Mouse (Mus musculus): ENCODE data around the gene Mst1r. TPM values are rescaled to one million over a fixed set of nuclear protein-coding genes. Genes with fewer than 3 reads are reported as not detected.

Mst1r gene
- polyA plus RNA-seq (2014; fragmentation: Nextera tagmentation; extraction: Ambion mirVana), result 1.00 and 1.5 TPM in 2 replicates

DNA sequence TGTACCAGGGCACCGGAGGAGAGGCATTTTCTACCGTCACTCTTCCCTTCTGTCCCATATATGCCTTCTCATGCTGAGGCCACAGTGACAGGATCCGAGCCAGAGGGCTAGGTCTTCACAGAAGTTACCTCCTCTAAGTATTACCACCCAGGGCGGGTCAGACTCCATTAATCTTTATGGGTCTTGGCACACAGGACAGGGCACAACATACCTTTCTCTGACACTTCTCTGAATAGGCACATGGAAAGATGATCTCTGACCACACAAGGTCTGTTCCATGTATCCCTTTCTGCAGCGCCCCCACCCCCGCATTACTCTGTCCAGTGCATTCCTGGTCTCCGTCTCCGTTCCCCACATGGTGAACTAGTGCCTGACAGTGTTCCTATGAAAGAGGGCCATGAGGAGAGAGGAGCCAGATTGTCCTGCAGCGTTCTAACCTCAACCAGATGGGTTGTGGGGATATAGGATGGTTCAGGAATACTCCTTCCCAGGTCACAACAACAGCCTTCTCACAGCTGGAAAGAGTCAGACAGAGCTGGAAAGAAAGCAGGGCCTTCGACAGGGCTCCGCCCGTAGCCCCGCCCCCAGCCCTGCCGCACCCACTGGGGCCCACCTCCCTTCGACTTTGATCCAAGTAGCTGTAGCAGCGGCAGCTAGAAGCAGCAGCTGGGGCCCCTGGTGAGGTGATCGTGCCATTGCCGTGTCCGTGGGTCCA, at the start of gene Mst1r:
TSS of gene Mst1r (plus strand) at position 622 of the 715 bp plus-strand sequence.
- H3K9ac ChIP-seq (ENCODE audit: low read length), result peak within 1 kb of the TSS; percentile 74
- peak within 1 kb of the TSS; percentile 30 to 58; a peak in 2 of 4 replicates for H3K27ac ChIP-seq (replicated peaks in 1 of 2; ENCODE audit: control insufficient read depth in 1 of 2, insufficient read depth in 1 of 2, low read depth in 2 of 2, low read length in 2 of 2)
- ATAC-seq (ENCODE audit: insufficient number of reproducible peaks, insufficient read depth, low FRiP score, low read depth), result peak; percentile 44; the same call in 1 of the 2 replicates
- H3K27me3 ChIP-seq (ENCODE audit: control insufficient read depth, insufficient read depth, low read length), result no peaks in the 10 kb centered on the region
- H3K4me1 ChIP-seq (ENCODE audit: control insufficient read depth in 2 of 2, insufficient read depth in 2 of 2, low read length in 2 of 2), result peaks cover 34 to 39% of the 10 kb centered on the region in 2 experiments
- 16% methylated on average over 19 of the region's 19 CpGs for WGBS
- peak within 1 kb of the TSS; percentile 80 for H3K4me2 ChIP-seq (ENCODE audit: low read length)
- H3K36me3 ChIP-seq (ENCODE audit: control insufficient read depth, insufficient read depth, low read length), result peaks cover 7% of the 10 kb centered on the region; the same call in 1 of the 2 replicates
- H3K4me3 ChIP-seq (ENCODE audit: control insufficient read depth in 1 of 2, insufficient read depth in 1 of 2, low read depth in 1 of 2, low read length in 2 of 2), result peak within 1 kb of the TSS; percentile 44 to 50
- H3K9me3 ChIP-seq (ENCODE audit: control insufficient read depth, low read length), result no peaks in the 10 kb centered on the region

DNA sequence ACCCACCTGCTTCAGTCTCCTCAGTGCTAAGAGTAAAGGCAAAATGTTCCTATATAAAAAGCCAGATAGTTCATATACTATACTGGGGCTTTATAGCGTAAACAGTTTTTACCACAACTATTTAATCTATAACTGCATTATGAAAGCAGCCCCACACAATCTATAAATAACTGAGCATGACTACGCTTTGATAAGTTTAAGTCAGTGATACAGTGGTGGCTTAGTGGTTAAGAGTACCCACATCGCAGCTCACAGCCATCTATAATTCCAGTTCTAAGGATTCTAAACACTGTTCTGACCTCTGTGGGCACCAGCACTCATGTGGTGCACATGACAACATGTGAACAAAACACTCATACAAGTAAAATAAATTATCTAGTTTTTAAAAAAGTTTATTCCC, 48.3 kb upstream of the Mst1r start:
- no peak overlapping the region for H3K4me2 ChIP-seq (ENCODE audit: low read length)
- peaks cover 0 to 4% of the 10 kb centered on the region in 2 experiments; a peak in 1 of 4 replicates for H3K4me1 ChIP-seq (ENCODE audit: control insufficient read depth in 2 of 2, insufficient read depth in 2 of 2, low read length in 2 of 2)
- H3K9me3 ChIP-seq (ENCODE audit: control insufficient read depth, low read length), result no peaks in the 10 kb centered on the region
- no peak overlapping the region for H3K9ac ChIP-seq (ENCODE audit: low read length)
- H3K27me3 ChIP-seq (ENCODE audit: control insufficient read depth, insufficient read depth, low read length), result no peaks in the 10 kb centered on the region
- 63% methylated on average over 3 of the region's 3 CpGs for WGBS
- ATAC-seq (ENCODE audit: insufficient number of reproducible peaks, insufficient read depth, low FRiP score, low read depth), result no peak
- peaks cover 43% of the 10 kb centered on the region for H3K36me3 ChIP-seq (ENCODE audit: control insufficient read depth, insufficient read depth, low read length)
- H3K27ac ChIP-seq (replicated peaks in 1 of 2; ENCODE audit: control insufficient read depth in 1 of 2, insufficient read depth in 1 of 2, low read depth in 2 of 2, low read length in 2 of 2), result no peak overlapping the region
- no peak overlapping the region for H3K4me3 ChIP-seq (ENCODE audit: control insufficient read depth in 1 of 2, insufficient read depth in 1 of 2, low read depth in 1 of 2, low read length in 2 of 2)

DNA sequence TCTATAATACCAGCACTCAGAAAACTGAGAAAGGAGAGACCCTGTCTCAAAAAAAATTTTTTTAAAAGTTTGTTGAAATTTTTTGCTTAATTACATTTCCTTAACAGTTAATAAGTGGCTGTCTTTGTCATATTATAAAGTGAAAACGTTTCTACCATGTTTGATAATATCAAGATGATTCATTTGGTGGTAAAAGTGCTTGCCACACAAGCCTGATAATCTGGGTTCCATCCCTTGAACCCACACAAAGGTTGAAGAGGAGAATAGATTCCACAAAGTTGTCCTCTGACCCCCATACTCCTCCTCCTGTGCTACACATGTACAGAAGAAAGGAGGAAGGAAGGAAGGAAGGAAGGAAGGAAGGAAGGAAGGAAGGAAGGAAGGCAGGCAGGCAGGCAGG, 42.2 kb upstream of the Mst1r start:
- WGBS, result 64% methylated on average over 1 of the region's 1 CpGs
- Histone ChIP-seq H3K36me3 (ENCODE audit: control insufficient read depth, insufficient read depth, low read length) (peaks cover 24% of the 10 kb centered on the region), H3K9me3 (ENCODE audit: control insufficient read depth, low read length) (no peaks in the 10 kb centered on the region), H3K27me3 (ENCODE audit: control insufficient read depth, insufficient read depth, low read length) (no peaks in the 10 kb centered on the region), H3K27ac (replicated peaks in 1 of 2; ENCODE audit: control insufficient read depth in 1 of 2, insufficient read depth in 1 of 2, low read depth in 2 of 2, low read length in 2 of 2) (no peak overlapping the region), H3K4me1 (ENCODE audit: control insufficient read depth in 2 of 2, insufficient read depth in 2 of 2, low read length in 2 of 2) (no peaks in the 10 kb centered on the region), H3K9ac (ENCODE audit: low read length) (no peak overlapping the region), H3K4me2 (ENCODE audit: low read length) (no peak overlapping the region), H3K4me3 (ENCODE audit: control insufficient read depth in 1 of 2, insufficient read depth in 1 of 2, low read depth in 1 of 2, low read length in 2 of 2) (no peak overlapping the region)
- no peak for ATAC-seq (ENCODE audit: insufficient number of reproducible peaks, insufficient read depth, low FRiP score, low read depth)

DNA sequence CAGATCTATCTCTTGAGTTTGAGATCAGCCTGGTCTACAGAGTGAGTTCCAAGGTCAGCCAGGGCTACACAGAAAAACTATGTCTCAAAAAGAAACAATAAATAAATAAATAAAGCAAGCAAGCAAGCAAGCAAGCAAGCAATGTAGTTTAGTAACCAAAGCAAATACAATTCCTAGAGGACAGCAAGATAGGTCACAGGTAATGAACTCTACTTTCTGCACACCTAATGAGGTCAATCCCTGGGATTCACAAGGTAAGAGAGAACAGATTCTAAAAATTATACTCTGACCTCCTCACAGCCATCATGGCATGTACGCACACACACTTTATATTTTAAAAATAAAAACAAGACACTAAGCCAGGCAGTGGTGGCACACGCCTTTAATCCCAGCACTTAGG, 40.6 kb upstream of the Mst1r start:
- 87% methylated on average over 2 of the region's 2 CpGs for WGBS
- peaks cover 21% of the 10 kb centered on the region for H3K36me3 ChIP-seq (ENCODE audit: control insufficient read depth, insufficient read depth, low read length)
- H3K4me3 ChIP-seq (ENCODE audit: control insufficient read depth in 1 of 2, insufficient read depth in 1 of 2, low read depth in 1 of 2, low read length in 2 of 2), result no peak overlapping the region
- H3K4me2 ChIP-seq (ENCODE audit: low read length), result no peak overlapping the region
- H3K4me1 ChIP-seq (ENCODE audit: control insufficient read depth in 2 of 2, insufficient read depth in 2 of 2, low read length in 2 of 2), result 0 out of 4 replicates have a peak, but pooled peaks cover 0 to 2% of the 10 kb centered on the region in 2 experiments
- H3K27ac ChIP-seq (replicated peaks in 1 of 2; ENCODE audit: control insufficient read depth in 1 of 2, insufficient read depth in 1 of 2, low read depth in 2 of 2, low read length in 2 of 2), result no peak overlapping the region
- no peaks in the 10 kb centered on the region for H3K9me3 ChIP-seq (ENCODE audit: control insufficient read depth, low read length)
- no peak overlapping the region for H3K9ac ChIP-seq (ENCODE audit: low read length)
- no peaks in the 10 kb centered on the region for H3K27me3 ChIP-seq (ENCODE audit: control insufficient read depth, insufficient read depth, low read length)
- no peak for ATAC-seq (ENCODE audit: insufficient number of reproducible peaks, insufficient read depth, low FRiP score, low read depth)

DNA sequence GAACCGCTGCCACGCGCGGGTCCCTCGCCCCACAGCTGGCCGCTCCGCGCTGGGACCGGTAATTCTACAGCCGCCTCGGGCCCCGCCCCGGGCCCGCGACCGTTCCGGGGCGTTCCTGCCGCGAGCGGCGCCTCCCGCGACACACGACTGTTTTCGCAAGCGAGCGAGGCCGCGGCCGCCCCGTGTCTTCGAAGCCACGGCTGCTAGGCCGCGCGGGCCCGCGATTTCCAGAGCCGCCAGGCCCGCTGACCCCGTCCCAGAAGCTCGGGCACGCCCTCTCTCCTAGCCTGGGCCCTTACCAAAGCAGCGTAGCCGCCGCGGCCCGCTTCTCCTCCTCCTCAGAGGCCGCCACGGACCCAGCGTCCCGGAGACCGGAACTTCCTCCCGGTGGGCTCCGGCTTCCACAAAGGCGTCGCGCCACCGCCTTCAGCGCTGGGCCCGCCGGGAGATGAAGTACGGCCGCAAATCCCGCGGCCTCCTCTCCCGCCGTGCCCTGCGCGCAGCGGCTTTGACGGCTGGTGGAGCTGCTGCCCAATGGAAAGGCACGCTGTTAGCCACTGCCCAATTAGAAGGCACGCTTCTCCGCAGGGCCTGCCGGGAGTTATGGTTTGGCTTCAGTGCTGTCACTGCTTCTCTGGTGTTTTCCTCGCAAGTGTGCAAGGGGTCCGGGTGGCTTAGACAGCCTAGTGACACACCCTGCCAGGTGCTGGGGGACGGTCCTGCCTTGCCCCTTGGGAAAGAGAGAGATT, 34.1 kb upstream of the Mst1r start:
- under 1% methylated on average over 80 of the region's 80 CpGs for WGBS
- H3K27ac ChIP-seq (replicated peaks in 1 of 2; ENCODE audit: control insufficient read depth in 1 of 2, insufficient read depth in 1 of 2, low read depth in 2 of 2, low read length in 2 of 2), result peak overlapping the region; percentile 83 to 93
- peaks cover 13% of the 10 kb centered on the region for H3K36me3 ChIP-seq (ENCODE audit: control insufficient read depth, insufficient read depth, low read length)
- ATAC-seq (ENCODE audit: insufficient number of reproducible peaks, insufficient read depth, low FRiP score, low read depth), result peak; percentile 99
- peak overlapping the region; percentile 83 for H3K4me2 ChIP-seq (ENCODE audit: low read length)
- peak overlapping the region; percentile 99 for H3K9ac ChIP-seq (ENCODE audit: low read length)
- no peaks in the 10 kb centered on the region for H3K9me3 ChIP-seq (ENCODE audit: control insufficient read depth, low read length)
- no peaks in the 10 kb centered on the region for H3K27me3 ChIP-seq (ENCODE audit: control insufficient read depth, insufficient read depth, low read length)
- peak overlapping the region; percentile 74 to 79 for H3K4me3 ChIP-seq (ENCODE audit: control insufficient read depth in 1 of 2, insufficient read depth in 1 of 2, low read depth in 1 of 2, low read length in 2 of 2)
- 0 out of 4 replicates have a peak, but pooled peaks cover 0 to 16% of the 10 kb centered on the region in 2 experiments for H3K4me1 ChIP-seq (ENCODE audit: control insufficient read depth in 2 of 2, insufficient read depth in 2 of 2, low read length in 2 of 2)

DNA sequence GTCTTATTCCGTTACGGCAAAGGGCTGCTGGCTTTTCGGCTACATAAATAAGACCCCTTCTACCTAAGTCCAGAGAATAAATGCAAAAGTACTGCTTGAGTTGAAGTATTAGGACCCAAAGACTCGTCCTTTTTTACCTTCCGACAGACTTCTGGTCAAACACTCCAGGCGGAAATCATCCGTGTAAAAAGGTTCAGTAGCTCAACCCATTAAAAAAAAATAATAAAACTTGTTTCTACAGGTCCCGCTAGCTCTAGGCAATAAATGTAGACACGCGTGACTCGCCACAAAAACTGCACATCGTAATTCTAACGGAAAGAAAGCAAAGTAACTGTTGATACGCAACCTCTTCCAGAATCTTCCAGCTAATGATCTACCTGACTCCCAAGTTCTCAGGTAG, 33.5 kb upstream of the Mst1r start, which contains the start of gene Rbm6:
TSS of gene Rbm6 (minus strand) at position 101 of the 400 bp plus-strand sequence.
- peak within 1 kb of the TSS; percentile 99 for H3K9ac ChIP-seq (ENCODE audit: low read length)
- H3K9me3 ChIP-seq (ENCODE audit: control insufficient read depth, low read length), result no peaks in the 10 kb centered on the region
- peaks cover 11% of the 10 kb centered on the region for H3K36me3 ChIP-seq (ENCODE audit: control insufficient read depth, insufficient read depth, low read length)
- H3K4me1 ChIP-seq (ENCODE audit: control insufficient read depth in 2 of 2, insufficient read depth in 2 of 2, low read length in 2 of 2), result 0 out of 4 replicates have a peak, but pooled peaks cover 0 to 16% of the 10 kb centered on the region in 2 experiments
- peak within 1 kb of the TSS; percentile 83 to 93 for H3K27ac ChIP-seq (replicated peaks in 1 of 2; ENCODE audit: control insufficient read depth in 1 of 2, insufficient read depth in 1 of 2, low read depth in 2 of 2, low read length in 2 of 2)
- peak within 1 kb of the TSS; percentile 83 for H3K4me2 ChIP-seq (ENCODE audit: low read length)
- WGBS, result 8% methylated on average over 14 of the region's 14 CpGs
- H3K4me3 ChIP-seq (ENCODE audit: control insufficient read depth in 1 of 2, insufficient read depth in 1 of 2, low read depth in 1 of 2, low read length in 2 of 2), result peak within 1 kb of the TSS; percentile 74 to 79
- no peaks in the 10 kb centered on the region for H3K27me3 ChIP-seq (ENCODE audit: control insufficient read depth, insufficient read depth, low read length)
- ATAC-seq (ENCODE audit: insufficient number of reproducible peaks, insufficient read depth, low FRiP score, low read depth), result no peak

DNA sequence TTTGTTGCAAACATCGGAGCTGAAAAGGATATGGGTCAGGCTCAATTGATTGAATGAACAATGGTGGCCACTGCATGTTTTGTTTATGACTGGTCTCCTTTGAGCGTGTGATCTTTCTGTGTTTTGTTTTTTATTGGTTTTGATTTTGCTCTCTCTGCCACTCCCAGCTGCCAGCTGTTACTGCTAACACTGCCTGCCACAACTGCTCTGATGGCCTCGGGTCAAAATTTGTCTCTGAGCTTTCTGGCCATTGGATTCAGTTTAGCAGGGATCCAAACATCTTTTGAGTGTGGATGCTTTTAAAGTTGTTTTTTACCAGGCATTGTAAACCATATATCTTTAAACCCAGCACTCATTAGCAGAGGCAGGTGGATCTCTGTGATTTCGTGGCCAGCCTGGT, 26.3 kb upstream of the Mst1r start:
- Histone ChIP-seq H3K4me2 (ENCODE audit: low read length) (no peak overlapping the region), H3K9me3 (ENCODE audit: control insufficient read depth, low read length) (no peaks in the 10 kb centered on the region), H3K27ac (replicated peaks in 1 of 2; ENCODE audit: control insufficient read depth in 1 of 2, insufficient read depth in 1 of 2, low read depth in 2 of 2, low read length in 2 of 2) (no peak overlapping the region), H3K36me3 (ENCODE audit: control insufficient read depth, insufficient read depth, low read length) (no peaks in the 10 kb centered on the region), H3K9ac (ENCODE audit: low read length) (no peak overlapping the region), H3K27me3 (ENCODE audit: control insufficient read depth, insufficient read depth, low read length) (no peaks in the 10 kb centered on the region), H3K4me1 (ENCODE audit: control insufficient read depth in 2 of 2, insufficient read depth in 2 of 2, low read length in 2 of 2) (no peaks in the 10 kb centered on the region), H3K4me3 (ENCODE audit: control insufficient read depth in 1 of 2, insufficient read depth in 1 of 2, low read depth in 1 of 2, low read length in 2 of 2) (no peak overlapping the region)
- no peak for ATAC-seq (ENCODE audit: insufficient number of reproducible peaks, insufficient read depth, low FRiP score, low read depth)
- WGBS, result 63% methylated on average over 4 of the region's 4 CpGs
